Mouse (Mus musculus) erythroblast, embryonic 14.5 days (primary cell): ENCODE data around the gene S100a10.

ENCODE experiments used
- GATA1 ChIP-seq: IDR thresholded peaks from 2 replicates; pipeline ENCODE4 v1.6.1; 2012; ENCODE audit warnings: low read length, inconsistent platforms, mixed read lengths
- TAL1 ChIP-seq: IDR thresholded peaks from 3 replicates; pipeline ENCODE4 v1.6.1; 2012; ENCODE audit warnings: low read length, inconsistent platforms, mixed read lengths

- TF ChIP-seq TAL1 (no peak), GATA1 (no peak)
Measured at GRCm38 (mm10) chr3:93562372-93562771, 7.5 kb downstream of the S100a10 start.
